Mouse (Mus musculus) heart, adult 2 months (tissue): ENCODE measurements around the gene Pbx1.

Source experiments
- CTCF ChIP-seq: fragments of 200-600 bp; IDR thresholded peaks from 2 replicates; pipeline ENCODE4 v1.8.1; 2022; ENCODE audit warnings: antibody characterized with exemption, mild to moderate bottlenecking, moderate library complexity
- EP300 ChIP-seq: fragments of 200-500 bp; IDR thresholded peaks from 2 replicates; pipeline ENCODE4 v1.6.1; 2011; ENCODE audit warnings: low read depth, low read length, control low read depth; ENCODE audit not compliant: insufficient read depth
- POLR2A ChIP-seq: fragments of 200-500 bp; IDR thresholded peaks from 2 replicates; pipeline ENCODE4 v1.6.1; 2011; ENCODE audit warnings: mild to moderate bottlenecking, low read depth, low read length, control low read depth; ENCODE audit not compliant: insufficient read depth

GRCm38 (mm10) chr1:168274296-168274695, 157.8 kb downstream of the Pbx1 start:
- TF ChIP-seq CTCF (no peak), POLR2A (no peak), EP300 (no peak)
